Mouse (Mus musculus): Measurements from ENCODE around the gene Tmem54. TPM values are rescaled to one million over a fixed set of nuclear protein-coding genes. Genes with fewer than 3 reads are reported as not detected.

The Tmem54 gene
- polyA plus RNA-seq, 1 experiment from 2014 or later = 8.5 TPM

DNA sequence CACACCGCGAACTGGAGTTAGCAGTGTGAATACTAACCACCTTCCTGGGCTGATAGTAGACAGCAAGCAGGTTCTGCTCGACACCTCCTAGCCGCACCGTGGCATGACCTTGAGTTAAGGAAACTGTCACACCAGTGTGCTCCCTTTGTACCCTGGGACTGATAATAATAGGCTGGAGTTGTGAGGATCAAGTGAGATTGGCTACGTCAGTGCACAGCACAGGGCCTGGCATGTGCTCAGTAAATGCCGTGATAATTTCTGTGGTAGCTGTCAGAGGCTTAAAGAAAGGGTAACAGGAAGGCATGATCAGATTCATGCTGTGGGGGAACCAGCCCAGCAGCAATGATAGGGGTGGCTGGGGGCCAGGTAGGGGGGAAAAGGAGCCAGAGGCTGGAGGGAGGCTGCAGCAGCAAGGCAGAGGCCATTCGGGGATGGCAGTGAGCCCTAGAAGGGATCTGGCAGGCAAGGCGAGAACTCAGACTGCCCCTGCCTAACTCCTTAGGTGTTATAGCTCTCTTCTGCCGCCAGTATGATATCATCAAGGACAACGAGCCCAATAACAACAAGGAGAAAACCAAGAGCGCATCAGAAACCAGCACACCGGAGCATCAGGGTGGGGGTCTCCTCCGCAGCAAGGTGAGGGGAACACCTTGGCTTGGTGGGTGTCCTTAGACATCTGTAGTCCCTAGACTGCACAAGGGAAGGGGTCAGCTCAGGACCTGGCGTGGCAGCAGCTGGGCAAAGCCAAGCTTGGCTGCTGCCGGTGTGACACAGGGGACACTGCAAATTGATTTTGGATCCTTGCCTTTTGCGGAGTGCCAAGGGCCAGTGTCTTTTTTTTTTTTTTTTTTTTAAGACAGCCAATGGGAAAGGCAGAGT, 36.5 kb downstream of the Tmem54 start:
- H3K27me3 ChIP-seq (ENCODE audit: control insufficient read depth, insufficient read depth, low read length) = no peaks in the 10 kb centered on the region
- no peak for ATAC-seq (ENCODE audit: low FRiP score, low TSS enrichment)
- no peaks in the 10 kb centered on the region for H3K36me3 ChIP-seq (ENCODE audit: control insufficient read depth, insufficient read depth, low read length)
- H3K4me2 ChIP-seq (replicated peaks; ENCODE audit: low read depth, low read length) = no peak overlapping the region
- H3K9me3 ChIP-seq (ENCODE audit: control insufficient read depth, low read length) = no peaks in the 10 kb centered on the region
- no peak overlapping the region for H3K4me3 ChIP-seq (ENCODE audit: low read length)
- H3K27ac ChIP-seq (ENCODE audit: low read depth, low read length) = no peak overlapping the region
- H3K9ac ChIP-seq (ENCODE audit: low read depth, low read length) = no peak overlapping the region
- 78% methylated on average over 17 of the region's 17 CpGs for WGBS
- peaks cover 7% of the 10 kb centered on the region; the same call in 1 of the 2 replicates for H3K4me1 ChIP-seq (ENCODE audit: control insufficient read depth, insufficient read depth, low read length)

DNA sequence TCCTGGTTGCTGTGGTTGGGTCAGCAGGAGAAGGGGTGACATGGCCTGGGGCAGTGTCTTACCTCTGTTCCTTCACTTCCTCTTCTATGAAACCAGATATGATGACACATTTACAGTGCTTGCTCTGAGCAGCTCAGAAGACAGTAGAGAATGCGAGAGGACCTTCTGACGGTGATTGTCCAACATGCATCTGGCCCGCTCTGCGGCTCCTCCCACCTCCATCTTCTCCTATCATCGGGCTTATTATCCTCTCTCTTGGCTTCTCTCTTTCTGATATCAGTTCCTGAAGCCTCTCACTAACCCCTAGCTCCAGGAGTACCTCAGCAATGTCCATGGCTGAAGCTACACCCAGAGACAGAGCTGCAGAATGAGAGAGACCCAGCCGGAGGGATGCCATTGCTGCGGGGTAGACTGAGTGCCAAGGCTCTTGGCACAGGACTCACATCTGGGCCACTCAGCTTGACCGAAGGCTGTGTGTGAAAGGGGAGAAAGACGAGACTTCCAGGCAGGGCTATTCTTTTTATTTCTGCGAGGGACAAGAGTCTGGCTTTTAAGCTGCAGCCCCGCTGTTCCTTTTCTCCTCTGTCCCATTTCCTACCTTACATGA, 37.2 kb downstream of the Tmem54 start:
- Histone ChIP-seq H3K9ac (ENCODE audit: low read depth, low read length) (no peak overlapping the region), H3K9me3 (ENCODE audit: control insufficient read depth, low read length) (no peaks in the 10 kb centered on the region), H3K36me3 (ENCODE audit: control insufficient read depth, insufficient read depth, low read length) (no peaks in the 10 kb centered on the region), H3K4me1 (ENCODE audit: control insufficient read depth, insufficient read depth, low read length) (peaks cover 7% of the 10 kb centered on the region; the same call in 1 of the 2 replicates), H3K27me3 (ENCODE audit: control insufficient read depth, insufficient read depth, low read length) (no peaks in the 10 kb centered on the region), H3K4me2 (replicated peaks; ENCODE audit: low read depth, low read length) (no peak overlapping the region), H3K27ac (ENCODE audit: low read depth, low read length) (no peak overlapping the region), H3K4me3 (ENCODE audit: low read length) (no peak overlapping the region)
- ATAC-seq (ENCODE audit: low FRiP score, low TSS enrichment) = no peak
- WGBS = 86% methylated on average over 11 of the region's 11 CpGs

- Histone ChIP-seq H3K4me3 (ENCODE audit: low read length) (no peak overlapping the region), H3K4me2 (replicated peaks; ENCODE audit: low read depth, low read length) (no peak overlapping the region), H3K27me3 (ENCODE audit: control insufficient read depth, insufficient read depth, low read length) (no peaks in the 10 kb centered on the region), H3K27ac (ENCODE audit: low read depth, low read length) (no peak overlapping the region), H3K4me1 (ENCODE audit: control insufficient read depth, insufficient read depth, low read length) (peaks cover 7% of the 10 kb centered on the region; the same call in 1 of the 2 replicates), H3K9ac (ENCODE audit: low read depth, low read length) (no peak overlapping the region), H3K36me3 (ENCODE audit: control insufficient read depth, insufficient read depth, low read length) (peaks cover 2% of the 10 kb centered on the region; the same call in 1 of the 2 replicates), H3K9me3 (ENCODE audit: control insufficient read depth, low read length) (no peaks in the 10 kb centered on the region)
- 84% methylated on average over 5 of the region's 5 CpGs for WGBS
- ATAC-seq (ENCODE audit: low FRiP score, low TSS enrichment) = no peak
Measured at GRCm38 (mm10) chr4:129143509-129143908, 38.2 kb downstream of the Tmem54 start.

GRCm38 (mm10) chr4:129144401-129145367, 39.3 kb downstream of the Tmem54 start:
- Histone ChIP-seq H3K27me3 (ENCODE audit: control insufficient read depth, insufficient read depth, low read length) (no peaks in the 10 kb centered on the region), H3K9ac (ENCODE audit: low read depth, low read length) (no peak overlapping the region), H3K9me3 (ENCODE audit: control insufficient read depth, low read length) (no peaks in the 10 kb centered on the region), H3K4me3 (ENCODE audit: low read length) (no peak overlapping the region), H3K36me3 (ENCODE audit: control insufficient read depth, insufficient read depth, low read length) (peaks cover 12% of the 10 kb centered on the region), H3K27ac (ENCODE audit: low read depth, low read length) (no peak overlapping the region), H3K4me2 (replicated peaks; ENCODE audit: low read depth, low read length) (no peak overlapping the region), H3K4me1 (ENCODE audit: control insufficient read depth, insufficient read depth, low read length) (peaks cover 4% of the 10 kb centered on the region; the same call in 1 of the 2 replicates)
- WGBS = 54% methylated on average over 16 of the region's 16 CpGs
- no peak for ATAC-seq (ENCODE audit: low FRiP score, low TSS enrichment)

GRCm38 (mm10) chr4:129145411-129145810, 40.1 kb downstream of the Tmem54 start:
- no peaks in the 10 kb centered on the region for H3K9me3 ChIP-seq (ENCODE audit: control insufficient read depth, low read length)
- H3K4me1 ChIP-seq (ENCODE audit: control insufficient read depth, insufficient read depth, low read length) = no peaks in the 10 kb centered on the region
- H3K9ac ChIP-seq (ENCODE audit: low read depth, low read length) = no peak overlapping the region
- WGBS = 72% methylated on average over 4 of the region's 4 CpGs
- ATAC-seq (ENCODE audit: low FRiP score, low TSS enrichment) = no peak
- H3K4me3 ChIP-seq (ENCODE audit: low read length) = no peak overlapping the region
- no peak overlapping the region for H3K27ac ChIP-seq (ENCODE audit: low read depth, low read length)
- peaks cover 19% of the 10 kb centered on the region for H3K36me3 ChIP-seq (ENCODE audit: control insufficient read depth, insufficient read depth, low read length)
- H3K27me3 ChIP-seq (ENCODE audit: control insufficient read depth, insufficient read depth, low read length) = no peaks in the 10 kb centered on the region
- no peak overlapping the region for H3K4me2 ChIP-seq (replicated peaks; ENCODE audit: low read depth, low read length)

DNA sequence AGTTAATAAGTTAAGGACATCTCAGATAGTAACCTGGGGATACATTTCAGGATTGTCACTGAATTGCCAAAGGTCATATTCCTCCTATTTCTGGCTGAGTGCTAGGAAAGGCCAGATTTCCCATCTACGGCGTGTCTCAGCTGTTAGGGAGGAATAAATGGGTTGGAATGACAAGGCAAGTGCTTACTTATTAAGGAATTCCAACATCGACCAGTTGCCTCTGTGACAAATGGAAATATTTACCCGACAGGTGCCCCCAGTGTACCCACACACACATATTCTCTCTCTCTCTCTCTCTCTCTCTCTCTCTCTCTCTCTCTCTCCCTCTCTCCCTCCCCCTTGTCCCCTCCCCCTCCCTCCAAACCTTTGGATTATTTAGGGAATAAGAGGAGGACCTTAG, 40.6 kb downstream of the Tmem54 start:
- Histone ChIP-seq H3K27ac (ENCODE audit: low read depth, low read length) (no peak overlapping the region), H3K9ac (ENCODE audit: low read depth, low read length) (no peak overlapping the region), H3K4me1 (ENCODE audit: control insufficient read depth, insufficient read depth, low read length) (no peaks in the 10 kb centered on the region), H3K36me3 (ENCODE audit: control insufficient read depth, insufficient read depth, low read length) (peaks cover 24% of the 10 kb centered on the region), H3K4me3 (ENCODE audit: low read length) (no peak overlapping the region), H3K9me3 (ENCODE audit: control insufficient read depth, low read length) (no peaks in the 10 kb centered on the region), H3K4me2 (replicated peaks; ENCODE audit: low read depth, low read length) (no peak overlapping the region), H3K27me3 (ENCODE audit: control insufficient read depth, insufficient read depth, low read length) (no peaks in the 10 kb centered on the region)
- WGBS = 82% methylated on average over 4 of the region's 4 CpGs
- ATAC-seq (ENCODE audit: low FRiP score, low TSS enrichment) = no peak

GRCm38 (mm10) chr4:129146392-129146791, 41.0 kb downstream of the Tmem54 start:
- 59% methylated on average over 2 of the region's 2 CpGs for WGBS
- H3K27me3 ChIP-seq (ENCODE audit: control insufficient read depth, insufficient read depth, low read length) = no peaks in the 10 kb centered on the region
- no peak overlapping the region for H3K4me3 ChIP-seq (ENCODE audit: low read length)
- H3K4me1 ChIP-seq (ENCODE audit: control insufficient read depth, insufficient read depth, low read length) = no peaks in the 10 kb centered on the region
- H3K4me2 ChIP-seq (replicated peaks; ENCODE audit: low read depth, low read length) = no peak overlapping the region
- ATAC-seq (ENCODE audit: low FRiP score, low TSS enrichment) = no peak
- no peaks in the 10 kb centered on the region for H3K9me3 ChIP-seq (ENCODE audit: control insufficient read depth, low read length)
- H3K36me3 ChIP-seq (ENCODE audit: control insufficient read depth, insufficient read depth, low read length) = peaks cover 29% of the 10 kb centered on the region
- no peak overlapping the region for H3K9ac ChIP-seq (ENCODE audit: low read depth, low read length)
- H3K27ac ChIP-seq (ENCODE audit: low read depth, low read length) = no peak overlapping the region

GRCm38 (mm10) chr4:129147552-129148103, 42.3 kb downstream of the Tmem54 start:
- ATAC-seq (ENCODE audit: low FRiP score, low TSS enrichment) = no peak
- Histone ChIP-seq H3K9me3 (ENCODE audit: control insufficient read depth, low read length) (no peaks in the 10 kb centered on the region), H3K27ac (ENCODE audit: low read depth, low read length) (peak overlapping the region; percentile 43; the same call in 1 of the 2 replicates), H3K27me3 (ENCODE audit: control insufficient read depth, insufficient read depth, low read length) (no peaks in the 10 kb centered on the region), H3K4me2 (replicated peaks; ENCODE audit: low read depth, low read length) (no peak overlapping the region), H3K4me1 (ENCODE audit: control insufficient read depth, insufficient read depth, low read length) (no peaks in the 10 kb centered on the region), H3K9ac (ENCODE audit: low read depth, low read length) (no peak overlapping the region), H3K4me3 (ENCODE audit: low read length) (no peak overlapping the region), H3K36me3 (ENCODE audit: control insufficient read depth, insufficient read depth, low read length) (peaks cover 41% of the 10 kb centered on the region)
- WGBS = 65% methylated on average over 13 of the region's 13 CpGs
